Mouse (Mus musculus) stomach, embryonic 15.5 days (tissue): ENCODE data around the gene Cracr2a. TPM values are rescaled to one million over a fixed set of nuclear protein-coding genes. Genes with fewer than 3 reads are reported as not detected.

Experiments used
- ATAC-seq: fragments of 200-750 bp; cut with Nextera tagmentation; 2 replicates; pipeline ENCODE4 v1.8.0; 2017; ENCODE audit warnings: low read depth, moderate number of reproducible peaks, moderate TSS enrichment; ENCODE audit not compliant: insufficient read depth, low FRiP score
- H3K27ac ChIP-seq: fragments of 300-500 bp; sonication (generic); 2 replicates; pipeline ENCODE4 v1.5.1; 2015; ENCODE audit warnings: mild to moderate bottlenecking, inconsistent platforms
- H3K27me3 ChIP-seq: fragments of 300-500 bp; sonication (generic); replicated peaks from 2 replicates; pipeline ENCODE4 v1.6.1; 2015; ENCODE audit warnings: inconsistent platforms
- H3K36me3 ChIP-seq: fragments of 300-500 bp; sonication (generic); 2 replicates; pipeline ENCODE4 v1.6.1; 2015; ENCODE audit warnings: inconsistent platforms
- H3K4me1 ChIP-seq: fragments of 300-500 bp; sonication (generic); 2 replicates; pipeline ENCODE4 v1.6.1; 2015; ENCODE audit warnings: inconsistent platforms
- H3K4me2 ChIP-seq: fragments of 300-500 bp; sonication (generic); 2 replicates; pipeline ENCODE4 v1.6.1; 2015; ENCODE audit warnings: mild to moderate bottlenecking, inconsistent platforms
- H3K4me3 ChIP-seq: fragments of 300-500 bp; sonication (generic); replicated peaks from 2 replicates; pipeline ENCODE4 v1.5.1; 2015; ENCODE audit warnings: inconsistent platforms
- H3K9ac ChIP-seq: fragments of 300-500 bp; sonication (generic); 2 replicates; pipeline ENCODE4 v1.6.1; 2015; ENCODE audit warnings: inconsistent platforms
- H3K9me3 ChIP-seq: fragments of 300-500 bp; sonication (generic); 2 replicates; pipeline ENCODE4 v1.6.1; 2016; ENCODE audit warnings: inconsistent platforms
- WGBS: fragments of 180-500 bp; shearing (Covaris S2); methylation state at CpG from one replicate; pipeline ENCODE4 v1.1.7; 2015; 5-methylcytosine and 5-hydroxymethylcytosine counted together
- polyA plus RNA-seq: library from polyadenylated mRNA; unstranded; fragments of >200 nt; fragmentation: Nextera tagmentation; extraction: Ambion mirVana; gene quantifications from 2 replicates; pipeline ENCODE4 v1.2.1, GENCODE M21; 2015

Gene Cracr2a
- polyA plus RNA-seq, 1 experiment from 2014 or later: 2.4 TPM

GRCm38 (mm10) chr6:127678320-127678719, 117.2 kb downstream of the Cracr2a start:
- Histone ChIP-seq H3K4me1 (no peaks in the 10 kb centered on the region), H3K9ac (no peak overlapping the region), H3K27me3 (no peaks in the 10 kb centered on the region), H3K9me3 (no peaks in the 10 kb centered on the region), H3K27ac (no peak overlapping the region), H3K4me2 (no peak overlapping the region), H3K36me3 (no peaks in the 10 kb centered on the region), H3K4me3 (no peak overlapping the region)
- 76% methylated on average over 9 of the region's 9 CpGs for WGBS
- ATAC-seq: no peak

- no peak overlapping the region for H3K4me2 ChIP-seq
- no peaks in the 10 kb centered on the region for H3K4me1 ChIP-seq
- 85% methylated on average over 3 of the region's 3 CpGs for WGBS
- no peak overlapping the region for H3K27ac ChIP-seq
- no peak for ATAC-seq
- H3K4me3 ChIP-seq: no peak overlapping the region
- no peaks in the 10 kb centered on the region for H3K36me3 ChIP-seq
- H3K9me3 ChIP-seq: no peaks in the 10 kb centered on the region
- no peaks in the 10 kb centered on the region for H3K27me3 ChIP-seq
- no peak overlapping the region for H3K9ac ChIP-seq
Measured at GRCm38 (mm10) chr6:127678998-127679397, 117.9 kb downstream of the Cracr2a start.

- WGBS: 71% methylated on average over 7 of the region's 7 CpGs
- Histone ChIP-seq H3K27me3 (no peaks in the 10 kb centered on the region), H3K27ac (no peak overlapping the region), H3K4me3 (no peak overlapping the region), H3K9me3 (no peaks in the 10 kb centered on the region), H3K36me3 (no peaks in the 10 kb centered on the region), H3K4me1 (no peaks in the 10 kb centered on the region), H3K9ac (no peak overlapping the region), H3K4me2 (no peak overlapping the region)
- ATAC-seq: no peak
Measured at GRCm38 (mm10) chr6:127680784-127681183, 119.6 kb downstream of the Cracr2a start.

- no peak overlapping the region for H3K4me2 ChIP-seq
- H3K9me3 ChIP-seq: no peaks in the 10 kb centered on the region
- no peaks in the 10 kb centered on the region for H3K36me3 ChIP-seq
- 47% methylated on average over 8 of the region's 8 CpGs for WGBS
- H3K9ac ChIP-seq: no peak overlapping the region
- no peaks in the 10 kb centered on the region for H3K4me1 ChIP-seq
- H3K27ac ChIP-seq: no peak overlapping the region
- no peak overlapping the region for H3K4me3 ChIP-seq
- ATAC-seq: no peak
- H3K27me3 ChIP-seq: no peaks in the 10 kb centered on the region
Measured at GRCm38 (mm10) chr6:127683561-127683960, 122.4 kb downstream of the Cracr2a start.

- no peaks in the 10 kb centered on the region for H3K36me3 ChIP-seq
- H3K27me3 ChIP-seq: no peaks in the 10 kb centered on the region
Measured at GRCm38 (mm10) chr6:127684981-127685380, 123.8 kb downstream of the Cracr2a start.

GRCm38 (mm10) chr6:127687181-127687860, 126.2 kb downstream of the Cracr2a start:
- Histone ChIP-seq H3K27ac (no peak overlapping the region), H3K36me3 (no peaks in the 10 kb centered on the region), H3K9ac (no peak overlapping the region), H3K4me2 (no peak overlapping the region), H3K4me1 (no peaks in the 10 kb centered on the region), H3K4me3 (no peak overlapping the region), H3K9me3 (no peaks in the 10 kb centered on the region), H3K27me3 (no peaks in the 10 kb centered on the region)
- WGBS: 78% methylated on average over 6 of the region's 6 CpGs
- no peak for ATAC-seq

More at GRCm38 (mm10) chr6:127684981-127685380, 123.8 kb downstream of the Cracr2a start:
- H3K9me3 ChIP-seq: no peaks in the 10 kb centered on the region
- no peak overlapping the region for H3K27ac ChIP-seq
- no peak overlapping the region for H3K4me2 ChIP-seq
- no peak overlapping the region for H3K4me3 ChIP-seq
- 78% methylated on average over 4 of the region's 4 CpGs for WGBS
- no peak overlapping the region for H3K9ac ChIP-seq
- no peak for ATAC-seq
- no peaks in the 10 kb centered on the region for H3K4me1 ChIP-seq

- no peak for ATAC-seq
- no peaks in the 10 kb centered on the region for H3K27me3 ChIP-seq
- no peak overlapping the region for H3K27ac ChIP-seq
- H3K4me1 ChIP-seq: no peaks in the 10 kb centered on the region
- no peaks in the 10 kb centered on the region for H3K36me3 ChIP-seq
- H3K9ac ChIP-seq: no peak overlapping the region
- H3K9me3 ChIP-seq: no peaks in the 10 kb centered on the region
- WGBS: 38% methylated on average over 7 of the region's 7 CpGs
- H3K4me3 ChIP-seq: no peak overlapping the region
- no peak overlapping the region for H3K4me2 ChIP-seq
Measured at GRCm38 (mm10) chr6:127692298-127692697, 131.2 kb downstream of the Cracr2a start.

- Histone ChIP-seq H3K27ac (no peak overlapping the region), H3K9ac (no peak overlapping the region), H3K9me3 (no peaks in the 10 kb centered on the region), H3K4me2 (no peak overlapping the region), H3K4me3 (no peak overlapping the region), H3K36me3 (no peaks in the 10 kb centered on the region), H3K27me3 (no peaks in the 10 kb centered on the region), H3K4me1 (no peaks in the 10 kb centered on the region)
- 86% methylated on average over 7 of the region's 7 CpGs for WGBS
- no peak for ATAC-seq
Measured at GRCm38 (mm10) chr6:127693681-127694080, 132.5 kb downstream of the Cracr2a start.

GRCm38 (mm10) chr6:127701036-127701783, 140.1 kb downstream of the Cracr2a start:
- Histone ChIP-seq H3K4me3 (no peak overlapping the region), H3K4me2 (no peak overlapping the region), H3K27me3 (no peaks in the 10 kb centered on the region), H3K27ac (no peak overlapping the region), H3K36me3 (no peaks in the 10 kb centered on the region), H3K9ac (no peak overlapping the region), H3K9me3 (no peaks in the 10 kb centered on the region), H3K4me1 (no peaks in the 10 kb centered on the region)
- no peak for ATAC-seq
- 56% methylated on average over 10 of the region's 11 CpGs for WGBS

- Histone ChIP-seq H3K4me2 (no peak overlapping the region), H3K9ac (no peak overlapping the region), H3K9me3 (no peaks in the 10 kb centered on the region), H3K27ac (0 out of 2 replicates have a peak overlapping the region, but pooled peaks have one; percentile 48), H3K36me3 (no peaks in the 10 kb centered on the region), H3K27me3 (no peaks in the 10 kb centered on the region), H3K4me1 (peaks cover 4% of the 10 kb centered on the region; the same call in 1 of the 2 replicates), H3K4me3 (no peak overlapping the region)
- ATAC-seq: peak; percentile 77; the same call in 1 of the 2 replicates
- 11% methylated on average over 1 of the region's 1 CpGs for WGBS
Measured at GRCm38 (mm10) chr6:127708218-127708628, 147.1 kb downstream of the Cracr2a start.

- Histone ChIP-seq H3K4me1 (peaks cover 3% of the 10 kb centered on the region; the same call in 1 of the 2 replicates), H3K36me3 (no peaks in the 10 kb centered on the region), H3K4me3 (no peak overlapping the region), H3K4me2 (no peak overlapping the region), H3K9me3 (no peaks in the 10 kb centered on the region), H3K9ac (no peak overlapping the region), H3K27me3 (no peaks in the 10 kb centered on the region), H3K27ac (no peak overlapping the region)
- ATAC-seq: no peak
- 40% methylated on average over 5 of the region's 5 CpGs for WGBS
Measured at GRCm38 (mm10) chr6:127714906-127715305, 153.8 kb downstream of the Cracr2a start.

- ATAC-seq: no peak
- H3K27ac ChIP-seq: no peak overlapping the region
- H3K36me3 ChIP-seq: no peaks in the 10 kb centered on the region
- WGBS: 53% methylated on average over 5 of the region's 5 CpGs
- no peak overlapping the region for H3K4me2 ChIP-seq
- no peaks in the 10 kb centered on the region for H3K9me3 ChIP-seq
- no peak overlapping the region for H3K9ac ChIP-seq
- H3K4me3 ChIP-seq: no peak overlapping the region
- peaks cover 3% of the 10 kb centered on the region; the same call in 1 of the 2 replicates for H3K4me1 ChIP-seq
- H3K27me3 ChIP-seq: no peaks in the 10 kb centered on the region
Measured at GRCm38 (mm10) chr6:127715428-127715827, 154.3 kb downstream of the Cracr2a start.
